Mouse (Mus musculus) spleen, adult 2 months (tissue): Measurements from ENCODE around the gene 5031439G07Rik.

Experiments
- CTCF ChIP-seq: fragments of 200-500 bp; IDR thresholded peaks from 2 replicates; pipeline ENCODE4 v1.5.1; 2011; ENCODE audit warnings: mild to moderate bottlenecking, inconsistent platforms; ENCODE audit not compliant: insufficient read depth, insufficient read length, insufficient replicate concordance; ENCODE audit errors: extremely low read depth
- POLR2A ChIP-seq: fragments of 200-500 bp; IDR thresholded peaks from 2 replicates; pipeline ENCODE4 v1.6.1; 2011; ENCODE audit warnings: low read depth, low read length, inconsistent platforms

GRCm38 (mm10) chr15:84981609-84982313 is 6.6 kb downstream of the 5031439G07Rik start:
- TF ChIP-seq POLR2A, result no peak
- TF ChIP-seq CTCF, result no peak
